Mouse (Mus musculus): ENCODE data around the gene Vmn1r107. TPM values are rescaled to one million over a fixed set of nuclear protein-coding genes. Genes with fewer than 3 reads are reported as not detected.
"Not testable (repeated sequence)": the region's sequence is repeated elsewhere in the genome, so short reads cannot be mapped to it uniquely, and the experiment has no call there.

Vmn1r107 gene
- total RNA-seq (2014; rRNA removed) (not detected in 2 replicates), polyA plus RNA-seq (2012; rRNA removed) (not detected in 2 replicates)

DNA sequence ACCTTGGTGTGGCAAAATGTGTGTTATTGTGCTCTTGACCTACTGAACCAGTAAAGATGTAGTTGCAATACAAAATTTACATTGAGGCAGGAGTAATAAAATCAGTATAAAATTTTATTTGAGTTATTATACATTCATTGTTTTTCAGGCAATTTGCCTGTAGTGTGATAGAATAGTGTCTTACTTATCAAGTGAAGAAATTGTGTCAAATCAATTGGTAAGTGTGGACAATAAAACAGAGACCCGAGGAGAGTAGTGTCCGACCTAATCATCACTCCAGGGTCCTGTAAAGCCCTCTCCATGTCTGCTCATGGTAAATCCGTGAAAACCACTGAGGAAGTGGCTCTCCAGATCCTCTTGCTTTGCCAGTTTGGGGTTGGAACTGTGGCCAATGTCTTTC, at the start of gene Vmn1r107:
Gene Vmn1r107 (plus strand): TSS at position 301 of the 400 bp plus-strand sequence.
- WGBS, result no CpG with 5 or more reads among the region's 3 CpGs
- not testable (repeated sequence) for H3K79me2 ChIP-seq (ENCODE audit: control insufficient read depth, insufficient read depth, low read length); H3K27ac ChIP-seq (replicated peaks; ENCODE audit: insufficient read depth, low read depth, low read length)

GRCm38 (mm10) chr7:20703116-20703515, 34.4 kb downstream of the Vmn1r107 start, which contains the start of gene Vmn1r111:
Gene Vmn1r111 (minus strand): TSS chr7:20703216.
- WGBS, result no CpG with 5 or more reads among the region's 2 CpGs
- not testable (repeated sequence) for H3K27me3 ChIP-seq (ENCODE audit: control insufficient read depth, insufficient read depth, low read length); H3K9ac ChIP-seq (ENCODE audit: low read depth, low read length); DNase-seq (ENCODE audit: extremely low read depth, low read depth, low spot score); H3K4me1 ChIP-seq (ENCODE audit: control insufficient read depth, insufficient read depth, low read length); H3K36me3 ChIP-seq (ENCODE audit: control insufficient read depth, insufficient read depth, low read length); H3K4me3 ChIP-seq (ENCODE audit: insufficient read depth, low read depth, low read length); H3K79me2 ChIP-seq (ENCODE audit: control insufficient read depth, insufficient read depth, low read length); H3K27ac ChIP-seq (replicated peaks; ENCODE audit: insufficient read depth, low read depth, low read length)

More for the DNA sequence above, at the start of gene Vmn1r107:
- DNase-seq (ENCODE audit: extremely low read depth, low read depth, low spot score); H3K4me1 ChIP-seq (ENCODE audit: control insufficient read depth, insufficient read depth, low read length); H3K27me3 ChIP-seq (ENCODE audit: control insufficient read depth, insufficient read depth, low read length); H3K4me3 ChIP-seq (ENCODE audit: insufficient read depth, low read depth, low read length); H3K9ac ChIP-seq (ENCODE audit: low read depth, low read length); H3K36me3 ChIP-seq (ENCODE audit: control insufficient read depth, insufficient read depth, low read length): not testable (repeated sequence)

Other genes starting within 250 kb of the Vmn1r107 start
- not detected in 2 replicates for gene Vmn1r101, start 226.3 kb upstream of the Vmn1r107 start, total RNA-seq (2014; rRNA removed)
- gene Vmn1r101, start 226.3 kb upstream of the Vmn1r107 start, polyA plus RNA-seq (2012; rRNA removed), result not detected in 2 replicates
- not detected in 2 replicates for gene Gm10670, start 194.0 kb upstream of the Vmn1r107 start, total RNA-seq (2014; rRNA removed)
- not detected in 2 replicates for gene Gm10670, start 194.0 kb upstream of the Vmn1r107 start, polyA plus RNA-seq (2012; rRNA removed)
- not detected in 2 replicates for gene Vmn1r103, start 158.4 kb upstream of the Vmn1r107 start, total RNA-seq (2014; rRNA removed)
- gene Vmn1r103, start 158.4 kb upstream of the Vmn1r107 start, polyA plus RNA-seq (2012; rRNA removed), result not detected in 2 replicates
- not detected in 2 replicates for gene Vmn1r104, start 135.1 kb upstream of the Vmn1r107 start, total RNA-seq (2014; rRNA removed)
- gene Vmn1r104, start 135.1 kb upstream of the Vmn1r107 start, polyA plus RNA-seq (2012; rRNA removed), result not detected in 2 replicates
- not detected in 2 replicates for gene Gm5726, start 123.2 kb upstream of the Vmn1r107 start, total RNA-seq (2014; rRNA removed)
- gene Gm5726, start 123.2 kb upstream of the Vmn1r107 start, polyA plus RNA-seq (2012; rRNA removed), result not detected in 2 replicates
- not detected in 2 replicates for gene Gm4141, start 92.7 kb upstream of the Vmn1r107 start, total RNA-seq (2014; rRNA removed)
- gene Gm4141, start 92.7 kb upstream of the Vmn1r107 start, polyA plus RNA-seq (2012; rRNA removed), result not detected in 2 replicates
- gene Gm4513, start 69.9 kb upstream of the Vmn1r107 start, total RNA-seq (2014; rRNA removed), result not detected in 2 replicates
- not detected in 2 replicates for gene Gm4513, start 69.9 kb upstream of the Vmn1r107 start, polyA plus RNA-seq (2012; rRNA removed)
- not detected in 2 replicates for gene Vmn1r111, start 34.3 kb downstream of the Vmn1r107 start, total RNA-seq (2014; rRNA removed)
- not detected in 2 replicates for gene Vmn1r111, start 34.3 kb downstream of the Vmn1r107 start, polyA plus RNA-seq (2012; rRNA removed)
- gene Gm10668, start 61.7 kb downstream of the Vmn1r107 start, total RNA-seq (2014; rRNA removed), result not detected in 2 replicates
- not detected in 2 replicates for gene Gm10668, start 61.7 kb downstream of the Vmn1r107 start, polyA plus RNA-seq (2012; rRNA removed)
- gene Vmn1r112, start 102.3 kb downstream of the Vmn1r107 start, total RNA-seq (2014; rRNA removed), result not detected in 2 replicates
- not detected in 2 replicates for gene Vmn1r112, start 102.3 kb downstream of the Vmn1r107 start, polyA plus RNA-seq (2012; rRNA removed)
- gene Vmn1r113, start 118.4 kb downstream of the Vmn1r107 start, total RNA-seq (2014; rRNA removed), result not detected in 2 replicates
- not detected in 2 replicates for gene Vmn1r113, start 118.4 kb downstream of the Vmn1r107 start, polyA plus RNA-seq (2012; rRNA removed)
- gene Vmn1r114, start 143.3 kb downstream of the Vmn1r107 start, total RNA-seq (2014; rRNA removed), result not detected in 2 replicates
- gene Vmn1r114, start 143.3 kb downstream of the Vmn1r107 start, polyA plus RNA-seq (2012; rRNA removed), result not detected in 2 replicates
- not detected in 2 replicates for gene Vmn1r115, start 176.1 kb downstream of the Vmn1r107 start, total RNA-seq (2014; rRNA removed)
- gene Vmn1r115, start 176.1 kb downstream of the Vmn1r107 start, polyA plus RNA-seq (2012; rRNA removed), result not detected in 2 replicates
- not detected in 2 replicates for gene Vmn1r116, start 203.3 kb downstream of the Vmn1r107 start, total RNA-seq (2014; rRNA removed)
- gene Vmn1r116, start 203.3 kb downstream of the Vmn1r107 start, polyA plus RNA-seq (2012; rRNA removed), result not detected in 2 replicates
- not detected in 2 replicates for gene Vmn1r117, start 215.2 kb downstream of the Vmn1r107 start, total RNA-seq (2014; rRNA removed)
- gene Vmn1r117, start 215.2 kb downstream of the Vmn1r107 start, polyA plus RNA-seq (2012; rRNA removed), result not detected in 2 replicates
- not detected in 2 replicates for gene Vmn1r118, start 243.4 kb downstream of the Vmn1r107 start, total RNA-seq (2014; rRNA removed)
- not detected in 2 replicates for gene Vmn1r118, start 243.4 kb downstream of the Vmn1r107 start, polyA plus RNA-seq (2012; rRNA removed)

Measured in liver, adult 2 months (tissue).